Mouse (Mus musculus) ES-Bruce4 (cell line): ENCODE measurements around the gene Cacna1a.

Experiments
- CTCF ChIP-seq: IDR thresholded peaks from one replicate; pipeline ENCODE4 v1.8.1; 2011; ENCODE audit warnings: low read depth, low read length
- POLR2A ChIP-seq: IDR thresholded peaks from one replicate; pipeline ENCODE4 v1.8.1; 2011; ENCODE audit warnings: low read length; ENCODE audit not compliant: insufficient read depth

GRCm38 (mm10) chr8:84657203-84657602 is 269.0 kb downstream of the Cacna1a start:
- TF ChIP-seq POLR2A (no peak), CTCF (no peak)
